Comparison of ENCODE assay signal across 9 mouse cellular contexts in the genomic region with DNA sequence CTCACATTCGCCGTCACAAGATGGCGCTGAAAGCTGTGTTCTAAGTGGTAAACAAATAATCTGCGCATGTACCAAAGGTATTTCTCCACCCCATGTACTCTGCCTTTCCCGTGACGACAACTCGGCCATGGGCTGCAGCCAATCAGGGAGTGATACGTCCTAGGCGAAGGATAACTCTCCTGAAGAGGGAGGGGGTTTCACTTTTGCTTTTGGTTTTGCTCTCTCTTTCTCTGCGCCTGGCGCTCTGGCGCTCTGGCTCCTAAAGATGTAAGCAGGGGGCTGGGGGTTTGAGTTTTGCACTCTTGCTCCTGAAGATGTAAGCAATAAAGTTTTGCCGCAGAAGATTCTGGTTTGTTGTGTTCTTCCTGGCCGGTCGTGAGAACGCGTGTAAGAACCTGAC. TPM values are rescaled to one million over a fixed set of nuclear protein-coding genes. Genes with fewer than 3 reads are reported as not detected.
DNase-seq lines count a peak whose midpoint lies in the region; TF ChIP-seq lines count a peak whose summit lies in the region.
"Not testable (repeated sequence)": the region's sequence is repeated elsewhere in the genome, so short reads cannot be mapped to it uniquely, and the experiment has no call there.
"Had no signal": no experiment of that assay in that cellular context is flagged by ENCODE, and none has a peak within 500 bp of the region (broad histone marks: within the 10 kb centered on the region; RNA-seq: fewer than 3 reads in every experiment).

No protein-coding gene starts in this region.

- not testable (repeated sequence) for TF ChIP-seq EP300 in MEL (IDR thresholded peaks at IDR 0.05; ENCODE audit: low read depth in 1 of 2, low read length in 2 of 2)

- not testable (repeated sequence) for H3K27me3 ChIP-seq in E14TG2a.4 (ENCODE audit: insufficient read depth, low read length); MEL (ENCODE audit: control insufficient read depth in 1 of 2, insufficient read depth in 2 of 2, low read length in 2 of 2)

- not testable (repeated sequence) for H3K4me1 ChIP-seq in E14TG2a.4 (replicated peaks; ENCODE audit: low read depth, low read length); MEL (ENCODE audit: control insufficient read depth in 1 of 2, insufficient read depth in 2 of 2, low read length in 2 of 2)

- H3K4me3 ChIP-seq in E14TG2a.4 (replicated peaks; ENCODE audit: low read length), result 0 out of 2 replicates have a peak overlapping the region, but pooled peaks have one; percentile 20
- H3K4me3 ChIP-seq in MEL (ENCODE audit: control insufficient read depth in 1 of 2, insufficient read depth in 1 of 2, low read depth in 2 of 2, low read length in 2 of 2), result peak overlapping the region; percentile 62 to 80

- not testable (repeated sequence) for H3K27ac ChIP-seq in MEL (ENCODE audit: control insufficient read depth, low read depth, low read length)

- H3K9ac ChIP-seq in MEL (ENCODE audit: control insufficient read depth, low read depth, low read length, poor library complexity, severe bottlenecking), result peak overlapping the region; percentile 30

- H3K36me3 ChIP-seq in E14TG2a.4 (ENCODE audit: insufficient read depth, low read length); MEL (ENCODE audit: control insufficient read depth in 1 of 2, insufficient read depth in 2 of 2, low read length in 2 of 2): not testable (repeated sequence)

- not testable (repeated sequence) for TF ChIP-seq RAD21 in MEL (IDR thresholded peaks at IDR 0.05; ENCODE audit: low read depth, low read length)

- H3K79me2 ChIP-seq in MEL (ENCODE audit: control insufficient read depth, insufficient read depth, low read length, poor library complexity), result not testable (repeated sequence)

- not testable (repeated sequence) for TF ChIP-seq POLR2A in MEL (IDR thresholded peaks at IDR 0.05; ENCODE audit: control insufficient read depth in 1 of 2, insufficient read depth in 1 of 2, low read depth in 1 of 2, low read length in 2 of 2, poor library complexity in 1 of 2)

- DNase-seq in A20 (ENCODE audit: low read depth, low spot score) (peak; percentile 72), MEL (ENCODE audit: low read depth, low spot score) (peak; percentile 56), MN1 (ENCODE audit: low spot score) (peak; percentile 72)
- peak; percentile 44 for DNase-seq in heart, adult 11 months

- peaks cover 48% of the 10 kb centered on the region for H3K9me3 ChIP-seq in E14TG2a.4 (ENCODE audit: low read length)
- not testable (repeated sequence) for H3K9me3 ChIP-seq in MEL (replicated peaks; ENCODE audit: insufficient read depth, low read length)

- not testable (repeated sequence) for TF ChIP-seq CTCF in E14TG2a.4 (conservative IDR thresholded peaks at IDR 0.05; ENCODE audit: low read length)
- peak in 2 of 3 experiments; percentile 4 to 22; a peak in 2 of 6 replicates for TF ChIP-seq CTCF in MEL (IDR thresholded peaks at IDR 0.05 in 2 of 3, conservative IDR thresholded peaks at IDR 0.05 in 1 of 3; ENCODE audit: control insufficient read depth in 1 of 3, insufficient read depth in 1 of 3, low read depth in 2 of 3, low read length in 3 of 3, poor library complexity in 1 of 3, severe bottlenecking in 1 of 3)

TF ChIP-seq in MEL, 35 proteins besides CTCF, POLR2A, EP300 and RAD21:
- TF ChIP-seq ETS1 (IDR thresholded peaks at IDR 0.05; ENCODE audit: low read depth, low read length), result peak; percentile 48; the same call in 1 of the 2 replicates
- 0 out of 2 replicates have a peak, but pooled peaks have one; percentile 42 for TF ChIP-seq SIN3A (IDR thresholded peaks at IDR 0.05; ENCODE audit: low read length)
- TF ChIP-seq NRF1 (IDR thresholded peaks at IDR 0.05; ENCODE audit: insufficient read depth, low read depth, low read length, poor library complexity, severe bottlenecking), result peak; percentile 40; the same call in 1 of the 2 replicates
- peak; percentile 56; the same call in 1 of the 2 replicates for TF ChIP-seq HCFC1 (IDR thresholded peaks at IDR 0.05; ENCODE audit: low read depth, low read length)

RNA-seq across cellular contexts. Expression of a gene that starts 17.0 kb away (rescaled TPM):
- total RNA-seq in MEL (2012; rRNA removed), result 27.7 and 30.3 TPM in 2 replicates
- 10 to 100 TPM in 1 of 2 experiments, not detected in 1; 36.2 TPM for polyA plus RNA-seq in MEL (2012; ENCODE audit: insufficient read depth in 1 of 2, insufficient read length in 2 of 2, low read depth in 1 of 2, low replicate concordance in 2 of 2, missing spikeins in 1 of 2)

RNA-seq across cellular contexts. Expression of a gene that starts 56.4 kb away (rescaled TPM):
- not detected in 2 replicates for total RNA-seq in MEL (2012; rRNA removed)
- not detected for polyA plus RNA-seq in MEL (2012; ENCODE audit: insufficient read depth in 1 of 2, insufficient read length in 2 of 2, low read depth in 1 of 2, low replicate concordance in 2 of 2, missing spikeins in 1 of 2)
- total RNA-seq: CH12.LX had no signal
- polyA plus RNA-seq: activated CD4-positive, CD25-positive, alpha-beta regulatory T cell, adult 4 months; CD4-positive, CD25-positive, alpha-beta regulatory T cell, adult 4 months; G1E had no signal
